ENCODE assay signal across 9 mouse cellular contexts in genomic region chr3:103734696-103735519, GRCm38 (mm10). TPM values are rescaled to one million over a fixed set of nuclear protein-coding genes. Genes with fewer than 3 reads are reported as not detected.
DNase-seq lines count a peak whose midpoint lies in the region; ATAC-seq lines count a peak whose summit lies in the region.
"Had no signal": no experiment of that assay in that cellular context is flagged by ENCODE, and none has a peak within 500 bp of the region (broad histone marks: within the 10 kb centered on the region; RNA-seq: fewer than 3 reads in every experiment).

No protein-coding gene starts in this region.

- peak overlapping the region; percentile 61 for H3K4me2 ChIP-seq in embryonic facial prominence, embryonic 13.5 days
- peak overlapping the region; percentile 64 for H3K4me2 ChIP-seq in heart, embryonic 12.5 days
- peak overlapping the region; percentile 40 for H3K4me2 ChIP-seq in midbrain, embryonic 11.5 days

- H3K9me3 ChIP-seq in embryonic facial prominence, embryonic 13.5 days, result no peaks in the 10 kb centered on the region
- peaks cover 4% of the 10 kb centered on the region; the same call in 1 of the 2 replicates for H3K9me3 ChIP-seq in heart, embryonic 12.5 days (replicated peaks)
- no peaks in the 10 kb centered on the region for H3K9me3 ChIP-seq in midbrain, embryonic 11.5 days (ENCODE audit: control insufficient read depth, low read length)

- H3K9ac ChIP-seq in embryonic facial prominence, embryonic 13.5 days, result peak overlapping the region; percentile 61
- peak overlapping the region; percentile 52 for H3K9ac ChIP-seq in heart, embryonic 12.5 days
- H3K9ac ChIP-seq in midbrain, embryonic 11.5 days (ENCODE audit: low read length), result peak overlapping the region; percentile 51

- peaks cover 9% of the 10 kb centered on the region; the same call in 1 of the 2 replicates for H3K36me3 ChIP-seq in embryonic facial prominence, embryonic 13.5 days
- peaks cover 5% of the 10 kb centered on the region for H3K36me3 ChIP-seq in heart, embryonic 12.5 days
- no peaks in the 10 kb centered on the region for H3K36me3 ChIP-seq in midbrain, embryonic 11.5 days (ENCODE audit: control insufficient read depth, insufficient read depth, low read length)

- peak; percentile 47 for DNase-seq in adrenal gland, adult 2 months
- no peak for DNase-seq in adrenal gland, postnatal 25 days
- DNase-seq in kidney, postnatal 36 days, result peak; percentile 25 to 34
- DNase-seq in midbrain, embryonic 11.5 days (ENCODE audit: low spot score, missing footprints), result peak; percentile 93
- no peak for DNase-seq in urinary bladder, postnatal 10 days (ENCODE audit: low spot score)
- no peak for DNase-seq in spleen, adult 12 weeks (ENCODE audit: low spot score)

- peak overlapping the region; percentile 97 for H3K27ac ChIP-seq in embryonic facial prominence, embryonic 13.5 days
- H3K27ac ChIP-seq in heart, embryonic 12.5 days (ENCODE audit: poor library complexity, severe bottlenecking), result peak overlapping the region; percentile 91
- H3K27ac ChIP-seq in midbrain, embryonic 11.5 days (ENCODE audit: low read depth, low read length), result peak overlapping the region; percentile 51

- no peaks in the 10 kb centered on the region for H3K27me3 ChIP-seq in embryonic facial prominence, embryonic 13.5 days
- no peaks in the 10 kb centered on the region for H3K27me3 ChIP-seq in heart, embryonic 12.5 days (replicated peaks)
- H3K27me3 ChIP-seq in midbrain, embryonic 11.5 days (ENCODE audit: control insufficient read depth, insufficient read depth, low read length), result no peaks in the 10 kb centered on the region

- WGBS in embryonic facial prominence, embryonic 13.5 days, result 5% methylated on average over 11 of the region's 11 CpGs
- 15% methylated on average over 11 of the region's 11 CpGs for WGBS in heart, embryonic 12.5 days
- 9% methylated on average over 11 of the region's 11 CpGs for WGBS in midbrain, embryonic 11.5 days

- peak overlapping the region; percentile 49 for H3K4me3 ChIP-seq in embryonic facial prominence, embryonic 13.5 days
- H3K4me3 ChIP-seq in heart, embryonic 12.5 days, result peak overlapping the region; percentile 14; the same call in 1 of the 2 replicates
- no peak overlapping the region for H3K4me3 ChIP-seq in midbrain, embryonic 11.5 days (ENCODE audit: low read depth, low read length)

- ATAC-seq in embryonic facial prominence, embryonic 13.5 days (ENCODE audit: insufficient number of reproducible peaks, insufficient read depth, low FRiP score, low TSS enrichment, low read depth), result peak; percentile 9; the same call in 1 of the 2 replicates
- ATAC-seq in heart, embryonic 12.5 days (ENCODE audit: insufficient number of reproducible peaks, low FRiP score), result no peak
- 0 out of 2 replicates have a peak, but pooled peaks have one; percentile 8 for ATAC-seq in midbrain, embryonic 11.5 days (ENCODE audit: low FRiP score)

- peaks cover 67% of the 10 kb centered on the region for H3K4me1 ChIP-seq in embryonic facial prominence, embryonic 13.5 days
- H3K4me1 ChIP-seq in heart, embryonic 12.5 days (replicated peaks), result peaks cover 54% of the 10 kb centered on the region
- peaks cover 46% of the 10 kb centered on the region for H3K4me1 ChIP-seq in midbrain, embryonic 11.5 days (ENCODE audit: control insufficient read depth, insufficient read depth, low read length)

RNA-seq across cellular contexts. Expression of gene Olfml3, which starts 2.9 kb away (rescaled TPM):
- total RNA-seq in adrenal gland, adult 2 months (2021), result 10 to 100 TPM; 20.2 to 21.5 TPM
- 15.9 and 16.0 TPM in 2 replicates for polyA plus RNA-seq in adrenal gland, adult 2 months (2012; rRNA removed)
- 6.9 and 9.0 TPM in 2 replicates for total RNA-seq in adrenal gland, postnatal 25 days (2021)
- polyA plus RNA-seq in embryonic facial prominence, embryonic 13.5 days (2015; fragmentation: Nextera tagmentation; extraction: Ambion mirVana), result 49.5 and 52.3 TPM in 2 replicates
- 19.5 and 20.5 TPM in 2 replicates for polyA plus RNA-seq in heart, embryonic 12.5 days (2016; fragmentation: Nextera tagmentation; extraction: Ambion mirVana)
- 8.9 and 10.5 TPM in 2 replicates for polyA plus RNA-seq in midbrain, embryonic 11.5 days (2014; fragmentation: Nextera tagmentation; extraction: Ambion mirVana)

RNA-seq across cellular contexts. Expression of gene Gm10964, which starts 4.3 kb away (rescaled TPM):
- total RNA-seq in adrenal gland, adult 2 months (2021), result not detected
- not detected in 2 replicates for polyA plus RNA-seq in adrenal gland, adult 2 months (2012; rRNA removed)
- total RNA-seq in adrenal gland, postnatal 25 days (2021), result not detected in 2 replicates
- polyA plus RNA-seq in embryonic facial prominence, embryonic 13.5 days (2015; fragmentation: Nextera tagmentation; extraction: Ambion mirVana), result not detected in 2 replicates
- polyA plus RNA-seq in heart, embryonic 12.5 days (2016; fragmentation: Nextera tagmentation; extraction: Ambion mirVana), result not detected in 2 replicates
- polyA plus RNA-seq in midbrain, embryonic 11.5 days (2014; fragmentation: Nextera tagmentation; extraction: Ambion mirVana), result not detected in 2 replicates
- total RNA-seq: common myeloid progenitor, adult 5-6 weeks had no signal

RNA-seq across cellular contexts. Expression of gene Hipk1, which starts 56.5 kb away (rescaled TPM):
- total RNA-seq in adrenal gland, adult 2 months (2021), result 100 to 1,000 TPM; 131 to 139 TPM
- polyA plus RNA-seq in adrenal gland, adult 2 months (2012; rRNA removed), result 83.4 and 88.1 TPM in 2 replicates
- total RNA-seq in adrenal gland, postnatal 25 days (2021), result 135 and 139 TPM in 2 replicates
- 11.6 and 13.8 TPM in 2 replicates for polyA plus RNA-seq in embryonic facial prominence, embryonic 13.5 days (2015; fragmentation: Nextera tagmentation; extraction: Ambion mirVana)
- polyA plus RNA-seq in heart, embryonic 12.5 days (2016; fragmentation: Nextera tagmentation; extraction: Ambion mirVana), result 13.5 and 14.9 TPM in 2 replicates
- 15.9 and 16.6 TPM in 2 replicates for polyA plus RNA-seq in midbrain, embryonic 11.5 days (2014; fragmentation: Nextera tagmentation; extraction: Ambion mirVana)

Comparison
In these comparisons a context has a peak if more than half of its experiments do, and no peak if none do; other contexts are left out.
1. DNase-seq: peak in adrenal gland, adult 2 months (single experiment), kidney, postnatal 36 days (2 of 2) and midbrain, embryonic 11.5 days (single experiment); none in adrenal gland, postnatal 25 days (single experiment), urinary bladder, postnatal 10 days (single experiment) and spleen, adult 12 weeks (single experiment).
2. Peak in every context shown above with its lines, with median percentiles within 50 percentile points of each other: H3K27ac ChIP-seq, H3K4me2 ChIP-seq and H3K9ac ChIP-seq.